Mouse (Mus musculus) naive thymus-derived CD4-positive, alpha-beta T cell, adult 2 months (primary cell): ENCODE data around the gene Ago1.

Source experiments
- DNase-seq: peaks from one replicate; pipeline ENCODE4 v3.0.0-alpha.2; 2011; ENCODE audit warnings: low read depth

Gene Ago1

GRCm38 (mm10) chr4:126469334-126469733, 951 bp upstream of the Ago1 start:
- peak; percentile 20 for DNase-seq

GRCm38 (mm10) chr4:126468925-126469324, 542 bp upstream of the Ago1 start:
- no peak for DNase-seq

GRCm38 (mm10) chr4:126467721-126468284, 580 bp downstream of the Ago1 start:
- DNase-seq, result peak; percentile 74

- DNase-seq, result no peak
These were observed 2.1 kb downstream of the Ago1 start for GRCm38 (mm10) chr4:126466251-126466750.

- DNase-seq, result no peak
These were observed 2.5 kb downstream of the Ago1 start for GRCm38 (mm10) chr4:126465843-126466242.

- DNase-seq, result no peak
These were observed 3.5 kb downstream of the Ago1 start for GRCm38 (mm10) chr4:126464892-126465235.

GRCm38 (mm10) chr4:126464189-126464891, 4.0 kb downstream of the Ago1 start:
- DNase-seq, result no peak

GRCm38 (mm10) chr4:126455441-126455840, 12.9 kb downstream of the Ago1 start:
- DNase-seq, result no peak

- no peak for DNase-seq
These were observed 13.7 kb downstream of the Ago1 start for GRCm38 (mm10) chr4:126454547-126455254.

- no peak for DNase-seq
These were observed 18.1 kb downstream of the Ago1 start for GRCm38 (mm10) chr4:126450268-126450667.

- DNase-seq, result no peak
These were observed 21.3 kb downstream of the Ago1 start for GRCm38 (mm10) chr4:126447126-126447525.

- DNase-seq, result no peak
These were observed 23.9 kb downstream of the Ago1 start for GRCm38 (mm10) chr4:126444528-126444927.

GRCm38 (mm10) chr4:126438261-126438660, 30.1 kb downstream of the Ago1 start:
- no peak for DNase-seq

- no peak for DNase-seq
These were observed 32.1 kb downstream of the Ago1 start for GRCm38 (mm10) chr4:126436268-126436667.

- DNase-seq, result no peak
These were observed 34.3 kb downstream of the Ago1 start for GRCm38 (mm10) chr4:126434094-126434493.

GRCm38 (mm10) chr4:126433175-126433574, 35.2 kb downstream of the Ago1 start:
- no peak for DNase-seq

- DNase-seq, result no peak
These were observed 36.6 kb downstream of the Ago1 start for GRCm38 (mm10) chr4:126431746-126432145.

GRCm38 (mm10) chr4:126429347-126430079, 38.9 kb downstream of the Ago1 start, which contains the start of gene Ago3:
Gene Ago3, minus strand, starts transcription at chr4:126429556.
- DNase-seq, result peak; percentile 88

GRCm38 (mm10) chr4:126428682-126429346, 39.6 kb downstream of the Ago1 start:
- peak; percentile 32 for DNase-seq

- DNase-seq, result no peak
These were observed 44.5 kb downstream of the Ago1 start for GRCm38 (mm10) chr4:126423866-126424265.

GRCm38 (mm10) chr4:126415707-126416106, 52.7 kb downstream of the Ago1 start:
- no peak for DNase-seq

GRCm38 (mm10) chr4:126412526-126412925, 55.9 kb downstream of the Ago1 start:
- no peak for DNase-seq
